Mouse (Mus musculus): ENCODE data around the gene Slbp. TPM values are rescaled to one million over a fixed set of nuclear protein-coding genes. Genes with fewer than 3 reads are reported as not detected.
A peak's percentile ranks its signal among the peaks of the same experiment; 100 is the strongest.

The Slbp gene
- 98.6 and 123 TPM in 2 replicates for total RNA-seq (2012; rRNA removed)

GRCm38 (mm10) chr5:33651921-33652782 lies at the start of gene Slbp:
Slbp (minus strand) TSS chr5:33652574.
- H3K36me3 ChIP-seq (ENCODE audit: control insufficient read depth, insufficient read depth, low read length, poor library complexity, severe bottlenecking), result peaks cover 14% of the 10 kb centered on the region

DNA sequence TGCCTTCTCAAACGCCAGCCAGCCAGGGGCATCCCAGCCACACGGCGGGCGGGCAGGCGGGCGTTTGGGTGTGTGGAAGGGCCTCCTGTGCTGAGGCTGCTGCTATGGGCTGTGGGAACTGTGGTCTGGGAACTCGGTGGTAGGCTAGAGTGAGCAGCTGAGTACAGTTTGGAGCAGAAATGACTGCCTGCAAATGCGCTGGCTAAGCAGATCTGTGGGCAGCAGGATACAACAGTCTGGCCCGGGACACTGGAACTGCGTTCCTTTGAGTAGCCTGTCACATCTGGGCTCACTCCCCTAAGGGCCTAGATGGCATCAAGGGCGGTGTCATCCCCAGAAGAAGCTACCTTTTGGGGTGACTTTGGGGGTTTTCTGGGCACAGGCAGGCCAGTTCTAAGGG lies 49.5 kb upstream of the Slbp start:
- Histone ChIP-seq H3K9me3 (ENCODE audit: control insufficient read depth, insufficient read depth, low read depth, low read length) (no peaks in the 10 kb centered on the region), H3K4me1 (ENCODE audit: control insufficient read depth in 2 of 2, insufficient read depth in 2 of 2, low read length in 2 of 2, poor library complexity in 1 of 2) (peaks cover 3 to 12% of the 10 kb centered on the region in 2 experiments; a peak in 3 of 4 replicates), H3K27ac (ENCODE audit: insufficient read depth, low read depth, low read length, poor library complexity, severe bottlenecking) (no peak overlapping the region), H3K9ac (ENCODE audit: insufficient read depth, low read depth, low read length, poor library complexity, severe bottlenecking) (no peak overlapping the region), H3K36me3 (ENCODE audit: control insufficient read depth, insufficient read depth, low read length, poor library complexity, severe bottlenecking) (no peaks in the 10 kb centered on the region), H3K4me3 (ENCODE audit: insufficient read depth in 1 of 2, low read depth in 1 of 2, low read length in 2 of 2, poor library complexity in 1 of 2, severe bottlenecking in 1 of 2) (peak overlapping the region; percentile 1 to 35; a peak in 2 of 4 replicates)
- in situ Hi-C loops (cut with MboI; ENCODE audit: low sequenced_read_pairs in 2 of 2, unreplicated experiment in 2 of 2), result loop anchor here in 1 of 2 experiments (25.0 kb wide), 1 partner anchor 1685 kb away; the partner anchor contains the start of gene Hmx1
- DNase-seq (ENCODE audit: low read depth, low spot score), result no peak
- TF ChIP-seq MAFK (IDR thresholded peaks at IDR 0.05; ENCODE audit: insufficient read depth, low read depth, low read length) (0 out of 2 replicates have a peak, but pooled peaks have one; percentile 52), CHD2 (IDR thresholded peaks at IDR 0.05; ENCODE audit: low read depth, low read length) (no peak), ZC3H11A (IDR thresholded peaks at IDR 0.05; ENCODE audit: borderline replicate concordance, low read depth, low read length) (no peak), HCFC1 (IDR thresholded peaks at IDR 0.05; ENCODE audit: borderline replicate concordance, insufficient read depth, low read length) (no peak)

More at GRCm38 (mm10) chr5:33651921-33652782, at the start of gene Slbp:
- in situ Hi-C loops (cut with MboI; ENCODE audit: low sequenced_read_pairs in 2 of 2, unreplicated experiment in 2 of 2), result no loop called here
- no peaks in the 10 kb centered on the region for H3K9me3 ChIP-seq (ENCODE audit: control insufficient read depth, insufficient read depth, low read depth, low read length)
- TF ChIP-seq ZC3H11A (IDR thresholded peaks at IDR 0.05; ENCODE audit: borderline replicate concordance, low read depth, low read length), result no peak
- no peak for TF ChIP-seq CHD2 (IDR thresholded peaks at IDR 0.05; ENCODE audit: low read depth, low read length)
- no peak for TF ChIP-seq ZNF384 (IDR thresholded peaks at IDR 0.05; ENCODE audit: low read depth, low read length)
- TF ChIP-seq HCFC1 (IDR thresholded peaks at IDR 0.05; ENCODE audit: borderline replicate concordance, insufficient read depth, low read length), result peak; percentile 76; the same call in 1 of the 2 replicates
- no peak for TF ChIP-seq MAFK (IDR thresholded peaks at IDR 0.05; ENCODE audit: insufficient read depth, low read depth, low read length)
- peak; percentile 95 for DNase-seq (ENCODE audit: low read depth, low spot score)
- peak within 1 kb of the TSS; percentile 95 for H3K9ac ChIP-seq (ENCODE audit: insufficient read depth, low read depth, low read length, poor library complexity, severe bottlenecking)
- H3K4me1 ChIP-seq (ENCODE audit: control insufficient read depth in 2 of 2, insufficient read depth in 2 of 2, low read length in 2 of 2, poor library complexity in 1 of 2), result no peaks in the 10 kb centered on the region; a peak in 1 of 4 replicates
- peak within 1 kb of the TSS; percentile 84 for H3K27ac ChIP-seq (ENCODE audit: insufficient read depth, low read depth, low read length, poor library complexity, severe bottlenecking)
- H3K4me3 ChIP-seq (ENCODE audit: insufficient read depth in 1 of 2, low read depth in 1 of 2, low read length in 2 of 2, poor library complexity in 1 of 2, severe bottlenecking in 1 of 2), result peak within 1 kb of the TSS; percentile 80 to 95

GRCm38 (mm10) chr5:33700010-33700409 lies 47.6 kb upstream of the Slbp start:
- H3K9me3 ChIP-seq (ENCODE audit: control insufficient read depth, insufficient read depth, low read depth, low read length), result no peaks in the 10 kb centered on the region
- no peaks in the 10 kb centered on the region for H3K36me3 ChIP-seq (ENCODE audit: control insufficient read depth, insufficient read depth, low read length, poor library complexity, severe bottlenecking)
- no peak overlapping the region for H3K4me3 ChIP-seq (ENCODE audit: insufficient read depth in 1 of 2, low read depth in 1 of 2, low read length in 2 of 2, poor library complexity in 1 of 2, severe bottlenecking in 1 of 2)
- no peak for DNase-seq (ENCODE audit: low read depth, low spot score)
- H3K27ac ChIP-seq (ENCODE audit: insufficient read depth, low read depth, low read length, poor library complexity, severe bottlenecking), result no peak overlapping the region
- in situ Hi-C loops (cut with MboI; ENCODE audit: low sequenced_read_pairs in 2 of 2, unreplicated experiment in 2 of 2), result loop anchor here in 1 of 2 experiments (25.0 kb wide), 1 partner anchor 1687 kb away; the partner anchor contains the start of gene Hmx1
- TF ChIP-seq MAFK (IDR thresholded peaks at IDR 0.05; ENCODE audit: insufficient read depth, low read depth, low read length) (no peak), ZNF384 (IDR thresholded peaks at IDR 0.05; ENCODE audit: low read depth, low read length) (no peak), ZC3H11A (IDR thresholded peaks at IDR 0.05; ENCODE audit: borderline replicate concordance, low read depth, low read length) (no peak)
- no peak overlapping the region for H3K9ac ChIP-seq (ENCODE audit: insufficient read depth, low read depth, low read length, poor library complexity, severe bottlenecking)
- peaks cover 3 to 7% of the 10 kb centered on the region in 2 experiments for H3K4me1 ChIP-seq (ENCODE audit: control insufficient read depth in 2 of 2, insufficient read depth in 2 of 2, low read length in 2 of 2, poor library complexity in 1 of 2)

DNA sequence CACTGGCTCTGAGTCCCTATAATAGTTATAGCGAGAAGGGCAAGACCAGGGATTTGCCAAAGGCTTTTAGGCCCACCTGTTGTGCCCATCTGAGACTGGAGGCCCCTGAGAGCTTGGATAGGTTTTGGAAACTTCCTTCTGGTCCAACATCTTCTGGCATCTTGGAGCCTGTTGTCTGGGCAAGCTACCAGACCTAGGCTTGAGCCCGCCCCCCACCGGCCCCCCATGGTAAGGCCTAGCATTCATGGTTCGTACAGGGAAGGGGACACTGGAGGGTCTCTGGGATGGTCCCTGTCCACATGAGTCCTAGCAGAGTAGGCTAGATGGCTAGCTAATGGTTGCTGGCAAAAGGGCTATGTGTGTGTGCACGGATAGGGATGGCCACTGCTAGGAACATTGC lies 46.3 kb upstream of the Slbp start:
- Histone ChIP-seq H3K9ac (ENCODE audit: insufficient read depth, low read depth, low read length, poor library complexity, severe bottlenecking) (no peak overlapping the region), H3K4me3 (ENCODE audit: insufficient read depth in 1 of 2, low read depth in 1 of 2, low read length in 2 of 2, poor library complexity in 1 of 2, severe bottlenecking in 1 of 2) (no peak overlapping the region), H3K36me3 (ENCODE audit: control insufficient read depth, insufficient read depth, low read length, poor library complexity, severe bottlenecking) (no peaks in the 10 kb centered on the region), H3K4me1 (ENCODE audit: control insufficient read depth in 2 of 2, insufficient read depth in 2 of 2, low read length in 2 of 2, poor library complexity in 1 of 2) (peaks cover 3 to 6% of the 10 kb centered on the region in 2 experiments; a peak in 3 of 4 replicates), H3K9me3 (ENCODE audit: control insufficient read depth, insufficient read depth, low read depth, low read length) (no peaks in the 10 kb centered on the region), H3K27ac (ENCODE audit: insufficient read depth, low read depth, low read length, poor library complexity, severe bottlenecking) (no peak overlapping the region)
- no peak for DNase-seq (ENCODE audit: low read depth, low spot score)
- TF ChIP-seq HCFC1 (IDR thresholded peaks at IDR 0.05; ENCODE audit: borderline replicate concordance, insufficient read depth, low read length), result no peak
- no peak for TF ChIP-seq MAFK (IDR thresholded peaks at IDR 0.05; ENCODE audit: insufficient read depth, low read depth, low read length)
- no peak for TF ChIP-seq ZNF384 (IDR thresholded peaks at IDR 0.05; ENCODE audit: low read depth, low read length)
- no peak for TF ChIP-seq ZC3H11A (IDR thresholded peaks at IDR 0.05; ENCODE audit: borderline replicate concordance, low read depth, low read length)
- TF ChIP-seq CHD2 (IDR thresholded peaks at IDR 0.05; ENCODE audit: low read depth, low read length), result no peak
- in situ Hi-C loops (cut with MboI; ENCODE audit: low sequenced_read_pairs in 2 of 2, unreplicated experiment in 2 of 2), result no loop called here

Data from ES-E14 (cell line).